Mouse (Mus musculus) forebrain, embryonic 14.5 days (tissue): Measurements from ENCODE around the gene Camk2d. TPM values are rescaled to one million over a fixed set of nuclear protein-coding genes. Genes with fewer than 3 reads are reported as not detected.

Experiments used
- ATAC-seq: fragments of 200-750 bp; cut with Nextera tagmentation; 2 replicates; pipeline ENCODE4 v1.8.0; 2017; ENCODE audit warnings: mild to moderate bottlenecking, moderate library complexity
- DNase-seq: peaks from one replicate; pipeline ENCODE4 v3.0.0-alpha.2; 2015; ENCODE audit warnings: low spot score
- H3K27ac ChIP-seq: fragments of 300-500 bp; sonication (generic); 2 replicates; pipeline ENCODE4 v1.5.1; 2014; ENCODE audit warnings: low read depth, mild to moderate bottlenecking, control low read depth, low read length, moderate library complexity
- H3K27me3 ChIP-seq: fragments of 300-500 bp; sonication (generic); replicated peaks from 2 replicates; pipeline ENCODE4 v1.6.1; 2014; ENCODE audit warnings: low read length, control low read depth, mixed read lengths; ENCODE audit not compliant: control insufficient read depth, insufficient read depth
- H3K36me3 ChIP-seq: fragments of 300-500 bp; sonication (generic); 2 replicates; pipeline ENCODE4 v1.6.1; 2014; ENCODE audit warnings: low read length, control low read depth; ENCODE audit not compliant: control insufficient read depth, insufficient read depth
- H3K4me1 ChIP-seq: fragments of 300-500 bp; sonication (generic); 2 replicates; pipeline ENCODE4 v1.6.1; 2014; ENCODE audit warnings: antibody characterized with exemption, low read length, control low read depth; ENCODE audit not compliant: control insufficient read depth, insufficient read depth
- H3K4me2 ChIP-seq: fragments of 300-500 bp; sonication (generic); 2 replicates; pipeline ENCODE4 v1.6.1; 2014; ENCODE audit warnings: mild to moderate bottlenecking, control low read depth, low read length
- H3K4me3 ChIP-seq: fragments of 300-500 bp; sonication (generic); 2 replicates; pipeline ENCODE4 v1.5.1; 2014; ENCODE audit warnings: low read depth, low read length, control low read depth
- H3K9ac ChIP-seq: fragments of 300-500 bp; sonication (generic); 2 replicates; pipeline ENCODE4 v1.6.1; 2014; ENCODE audit warnings: mild to moderate bottlenecking, low read length, control low read depth, moderate library complexity
- H3K9me3 ChIP-seq: fragments of 300-500 bp; sonication (generic); replicated peaks from 2 replicates; pipeline ENCODE4 v1.6.1; 2016; ENCODE audit warnings: low read length, control low read depth, mixed read lengths; ENCODE audit not compliant: control insufficient read depth
- WGBS: fragments of 180-500 bp; shearing (Covaris S2); extraction: QIAGEN DNeasy Blood & Tissue Kit; methylation state at CpG from one replicate; pipeline ENCODE4 v1.1.7; 2014; 5-methylcytosine and 5-hydroxymethylcytosine counted together
- polyA plus RNA-seq: library from polyadenylated mRNA; unstranded; fragments of >200 nt; fragmentation: Nextera tagmentation; extraction: Ambion mirVana; gene quantifications from 2 replicates; pipeline ENCODE4 v1.2.1, GENCODE M21; 2014

Camk2d gene
- polyA plus RNA-seq, 1 experiment from 2014 or later: 25.5 TPM

GRCm38 (mm10) chr3:126622509-126622908 lies 26.4 kb downstream of the Camk2d start:
- no peaks in the 10 kb centered on the region for H3K27me3 ChIP-seq

GRCm38 (mm10) chr3:126624994-126625763 lies 29.1 kb downstream of the Camk2d start:
- Histone ChIP-seq H3K4me3 (no peak overlapping the region), H3K4me1 (no peaks in the 10 kb centered on the region), H3K27me3 (no peaks in the 10 kb centered on the region), H3K4me2 (no peak overlapping the region), H3K27ac (no peak overlapping the region), H3K36me3 (no peaks in the 10 kb centered on the region), H3K9ac (no peak overlapping the region), H3K9me3 (no peaks in the 10 kb centered on the region)
- DNase-seq (no peak), ATAC-seq (no peak)
- WGBS: 88% methylated on average over 11 of the region's 11 CpGs

More at GRCm38 (mm10) chr3:126622509-126622908, 26.4 kb downstream of the Camk2d start:
- ATAC-seq (no peak), DNase-seq (no peak)
- WGBS: 98% methylated on average over 2 of the region's 2 CpGs
- Histone ChIP-seq H3K4me2 (no peak overlapping the region), H3K36me3 (no peaks in the 10 kb centered on the region), H3K4me3 (no peak overlapping the region), H3K27ac (no peak overlapping the region), H3K9ac (no peak overlapping the region), H3K4me1 (no peaks in the 10 kb centered on the region), H3K9me3 (no peaks in the 10 kb centered on the region)

DNA sequence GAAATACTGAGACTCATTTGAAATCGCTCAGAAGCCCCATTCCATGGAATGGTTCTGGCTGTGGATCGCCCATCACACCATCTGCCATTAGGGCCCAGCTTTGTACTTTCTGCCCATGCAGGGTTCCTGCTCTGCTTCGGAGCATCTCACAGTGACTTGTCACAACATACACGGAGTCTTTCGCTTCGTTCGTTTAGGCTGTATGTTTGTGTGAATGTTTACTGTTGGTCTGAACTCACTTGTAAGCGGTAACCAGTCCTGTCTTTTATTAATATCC lies 29.6 kb downstream of the Camk2d start:
- no peak overlapping the region for H3K4me2 ChIP-seq
- H3K27me3 ChIP-seq: no peaks in the 10 kb centered on the region
- H3K27ac ChIP-seq: no peak overlapping the region
- DNase-seq: no peak
- H3K9ac ChIP-seq: no peak overlapping the region
- no peak for ATAC-seq
- H3K36me3 ChIP-seq: no peaks in the 10 kb centered on the region
- no peaks in the 10 kb centered on the region for H3K4me1 ChIP-seq
- no peaks in the 10 kb centered on the region for H3K9me3 ChIP-seq
- 90% methylated on average over 8 of the region's 8 CpGs for WGBS
- no peak overlapping the region for H3K4me3 ChIP-seq

GRCm38 (mm10) chr3:126627968-126628367 lies 31.9 kb downstream of the Camk2d start:
- H3K36me3 ChIP-seq: no peaks in the 10 kb centered on the region
- no peak overlapping the region for H3K4me3 ChIP-seq
- H3K9me3 ChIP-seq: no peaks in the 10 kb centered on the region
- DNase-seq: no peak
- H3K4me2 ChIP-seq: no peak overlapping the region
- H3K4me1 ChIP-seq: no peaks in the 10 kb centered on the region
- WGBS: 96% methylated on average over 4 of the region's 4 CpGs
- no peaks in the 10 kb centered on the region for H3K27me3 ChIP-seq
- ATAC-seq: no peak
- H3K9ac ChIP-seq: no peak overlapping the region
- no peak overlapping the region for H3K27ac ChIP-seq

DNA sequence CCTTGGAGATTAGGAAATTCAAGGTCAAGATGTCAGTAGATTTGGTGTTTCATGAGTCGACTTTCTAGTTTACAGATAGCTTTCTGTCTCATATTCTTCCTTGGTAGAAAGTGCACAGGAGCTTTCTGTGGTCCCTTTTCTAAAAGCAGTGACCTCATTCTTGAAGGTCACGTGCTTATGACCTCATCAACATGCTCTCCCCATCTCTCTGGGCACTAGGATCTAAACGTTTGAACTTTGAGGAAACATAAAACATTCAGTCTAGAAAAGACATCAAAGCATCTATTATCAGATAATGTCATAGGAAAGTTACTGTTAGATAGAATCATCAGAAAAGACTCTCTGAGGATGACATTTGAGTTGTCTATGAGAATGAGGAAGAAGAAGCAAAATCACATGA lies 32.3 kb downstream of the Camk2d start:
- WGBS: 83% methylated on average over 3 of the region's 3 CpGs
- Histone ChIP-seq H3K27ac (no peak overlapping the region), H3K4me2 (no peak overlapping the region), H3K9me3 (no peaks in the 10 kb centered on the region), H3K4me1 (no peaks in the 10 kb centered on the region), H3K27me3 (no peaks in the 10 kb centered on the region), H3K36me3 (no peaks in the 10 kb centered on the region), H3K9ac (no peak overlapping the region), H3K4me3 (no peak overlapping the region)
- DNase-seq (no peak), ATAC-seq (no peak)

DNA sequence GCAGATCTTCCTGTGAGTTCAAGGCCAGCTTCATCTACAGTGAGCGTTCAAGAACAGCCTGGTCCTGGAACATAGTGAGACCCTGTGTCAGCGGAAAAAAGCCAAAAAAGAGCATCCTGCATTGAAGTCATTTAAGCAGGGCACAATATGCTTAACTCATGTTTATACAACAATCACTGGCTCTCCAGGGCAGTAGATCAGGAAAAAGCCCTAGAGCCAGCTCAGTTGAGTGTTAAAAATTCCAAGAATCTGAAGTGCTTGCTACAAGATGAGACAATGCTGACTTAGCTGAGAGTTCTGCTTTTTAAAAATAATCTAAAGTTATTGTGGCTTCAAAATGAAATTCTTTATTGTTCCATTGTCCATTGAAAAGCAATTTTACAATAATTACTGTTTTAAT lies 32.9 kb downstream of the Camk2d start:
- no peaks in the 10 kb centered on the region for H3K9me3 ChIP-seq
- H3K4me2 ChIP-seq: no peak overlapping the region
- no peaks in the 10 kb centered on the region for H3K36me3 ChIP-seq
- no peak for ATAC-seq
- DNase-seq: no peak
- WGBS: 88% methylated on average over 2 of the region's 2 CpGs
- no peaks in the 10 kb centered on the region for H3K4me1 ChIP-seq
- no peak overlapping the region for H3K27ac ChIP-seq
- no peaks in the 10 kb centered on the region for H3K27me3 ChIP-seq
- no peak overlapping the region for H3K9ac ChIP-seq
- no peak overlapping the region for H3K4me3 ChIP-seq

- ATAC-seq (no peak), DNase-seq (no peak)
- Histone ChIP-seq H3K4me3 (no peak overlapping the region), H3K27ac (no peak overlapping the region), H3K9me3 (no peaks in the 10 kb centered on the region), H3K9ac (no peak overlapping the region), H3K36me3 (no peaks in the 10 kb centered on the region), H3K4me1 (no peaks in the 10 kb centered on the region), H3K27me3 (no peaks in the 10 kb centered on the region), H3K4me2 (no peak overlapping the region)
- 80% methylated on average over 19 of the region's 19 CpGs for WGBS
Measured at GRCm38 (mm10) chr3:126630111-126630869, 34.2 kb downstream of the Camk2d start.

DNA sequence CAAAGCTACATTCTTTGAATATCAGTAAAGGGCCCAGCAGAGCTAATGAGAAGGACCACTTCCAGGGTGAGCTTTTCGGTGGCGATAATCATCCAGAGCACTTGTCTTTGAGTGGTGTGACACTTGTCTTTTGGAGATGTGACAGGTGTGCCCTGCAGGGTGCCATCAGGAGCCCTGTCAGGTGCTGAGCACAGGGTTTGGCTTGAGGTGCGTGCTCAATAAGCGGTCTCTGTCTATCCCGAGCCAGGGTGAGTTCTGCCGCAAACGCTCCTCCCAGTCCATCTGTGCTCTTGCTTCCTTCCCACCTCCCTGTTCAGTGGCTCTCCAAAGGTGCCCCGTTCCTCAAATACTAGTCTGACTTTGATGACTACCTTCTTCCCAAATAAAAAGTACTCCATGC lies 35.5 kb downstream of the Camk2d start:
- 74% methylated on average over 8 of the region's 8 CpGs for WGBS
- no peak overlapping the region for H3K9ac ChIP-seq
- H3K4me1 ChIP-seq: no peaks in the 10 kb centered on the region
- no peak overlapping the region for H3K4me2 ChIP-seq
- DNase-seq: no peak
- H3K36me3 ChIP-seq: no peaks in the 10 kb centered on the region
- no peaks in the 10 kb centered on the region for H3K9me3 ChIP-seq
- no peak overlapping the region for H3K4me3 ChIP-seq
- H3K27me3 ChIP-seq: no peaks in the 10 kb centered on the region
- no peak for ATAC-seq
- H3K27ac ChIP-seq: no peak overlapping the region

DNA sequence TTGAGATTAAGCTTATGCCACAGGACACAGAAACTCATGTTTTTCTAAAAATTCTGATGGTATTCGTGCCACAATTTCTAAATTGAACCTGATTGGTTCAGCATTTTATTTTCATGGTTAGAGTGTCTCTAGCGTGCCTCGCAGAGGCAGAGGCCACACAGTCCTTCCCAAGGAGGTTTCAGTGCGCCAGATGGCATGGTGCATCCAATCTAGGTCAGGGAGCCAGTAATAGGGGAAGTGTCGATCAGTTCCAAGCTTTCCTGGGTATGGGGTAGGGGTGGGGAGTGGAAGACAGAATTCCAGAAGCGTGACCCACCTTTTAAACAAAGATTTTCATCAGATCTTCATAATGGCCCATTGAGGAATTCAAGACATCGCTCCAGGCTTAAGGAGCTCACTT lies 36.5 kb downstream of the Camk2d start:
- Histone ChIP-seq H3K4me1 (no peaks in the 10 kb centered on the region), H3K4me3 (no peak overlapping the region), H3K27me3 (no peaks in the 10 kb centered on the region), H3K27ac (no peak overlapping the region), H3K9me3 (no peaks in the 10 kb centered on the region), H3K36me3 (no peaks in the 10 kb centered on the region), H3K9ac (no peak overlapping the region), H3K4me2 (no peak overlapping the region)
- no peak for ATAC-seq
- no peak for DNase-seq
- WGBS: 80% methylated on average over 7 of the region's 7 CpGs
